Mouse (Mus musculus) cortical plate, adult 2 months (tissue): ENCODE measurements around the gene Nlrp6.

Experiments
- CTCF ChIP-seq: fragments of 200-500 bp; IDR thresholded peaks from 2 replicates; pipeline ENCODE4 v1.5.1; 2011; ENCODE audit warnings: mild to moderate bottlenecking, control low read depth, low read length; ENCODE audit not compliant: insufficient read depth; ENCODE audit errors: extremely low read depth
- POLR2A ChIP-seq: fragments of 200-500 bp; IDR thresholded peaks from 2 replicates; pipeline ENCODE4 v1.6.1; 2011; ENCODE audit warnings: mild to moderate bottlenecking, low read length, control low read depth; ENCODE audit not compliant: insufficient read depth; ENCODE audit errors: extremely low read depth

GRCm38 (mm10) chr7:140903212-140903611 is 17.5 kb upstream of the Nlrp6 start:
- TF ChIP-seq CTCF (peak; percentile 89), POLR2A (no peak)
